Mouse (Mus musculus) hindbrain, embryonic 11.5 days (tissue): Measurements from ENCODE around the gene Cyp2j8. TPM values are rescaled to one million over a fixed set of nuclear protein-coding genes. Genes with fewer than 3 reads are reported as not detected.

ENCODE experiments used
- polyA plus RNA-seq: library from polyadenylated mRNA; unstranded; fragments of >200 nt; fragmentation: Nextera tagmentation; extraction: Ambion mirVana; gene quantifications from 2 replicates; pipeline ENCODE4 v1.2.1, GENCODE M21; 2014

Gene Cyp2j8
- polyA plus RNA-seq, 1 experiment from 2014 or later = not detected

Other genes starting within 250 kb of the Cyp2j8 start
- gene Cyp2j11, start 158.7 kb downstream of the Cyp2j8 start, polyA plus RNA-seq = not detected in 2 replicates
- 4.4 and 5.2 TPM in 2 replicates for gene Cyp2j6, start 46.3 kb upstream of the Cyp2j8 start, polyA plus RNA-seq
- 0.68 and 0.86 TPM in 2 replicates for gene Cyp2j9, start 84.2 kb upstream of the Cyp2j8 start, polyA plus RNA-seq
- not detected in 2 replicates for gene Cyp2j5, start 156.8 kb upstream of the Cyp2j8 start, polyA plus RNA-seq